Mouse (Mus musculus) intestine, postnatal 0 days (tissue): Measurements from ENCODE around the gene Gsg1l. TPM values are rescaled to one million over a fixed set of nuclear protein-coding genes. Genes with fewer than 3 reads are reported as not detected.

ENCODE experiments used
- ATAC-seq: fragments of 200-750 bp; cut with Nextera tagmentation; 2 replicates; pipeline ENCODE4 v1.8.0; 2017; ENCODE audit warnings: mild to moderate bottlenecking, moderate TSS enrichment, moderate library complexity
- H3K27ac ChIP-seq: fragments of 300-500 bp; sonication (generic); 2 replicates; pipeline ENCODE4 v1.5.1; 2014; ENCODE audit warnings: mild to moderate bottlenecking, low read depth, low read length, moderate library complexity
- H3K27me3 ChIP-seq: fragments of 300-500 bp; sonication (generic); replicated peaks from 2 replicates; pipeline ENCODE4 v1.6.1; 2014; ENCODE audit warnings: low read length, mixed read lengths; ENCODE audit not compliant: control insufficient read depth, insufficient read depth
- H3K36me3 ChIP-seq: fragments of 300-500 bp; sonication (generic); 2 replicates; pipeline ENCODE4 v1.6.1; 2014; ENCODE audit warnings: mild to moderate bottlenecking, moderate library complexity; ENCODE audit not compliant: control insufficient read depth, insufficient read depth
- H3K4me1 ChIP-seq: fragments of 300-500 bp; sonication (generic); replicated peaks from 2 replicates; pipeline ENCODE4 v1.6.1; 2014; ENCODE audit warnings: antibody characterized with exemption, low read length, mixed read lengths; ENCODE audit not compliant: control insufficient read depth, insufficient read depth
- H3K4me2 ChIP-seq: fragments of 300-500 bp; sonication (generic); replicated peaks from 2 replicates; pipeline ENCODE4 v1.6.1; 2014; ENCODE audit warnings: low read depth, mild to moderate bottlenecking, moderate library complexity
- H3K4me3 ChIP-seq: fragments of 300-500 bp; sonication (generic); 2 replicates; pipeline ENCODE4 v1.5.1; 2014; ENCODE audit warnings: low read depth, low read length
- H3K9ac ChIP-seq: fragments of 300-500 bp; sonication (generic); 2 replicates; pipeline ENCODE4 v1.6.1; 2014; ENCODE audit warnings: mild to moderate bottlenecking, low read depth, low read length
- H3K9me3 ChIP-seq: fragments of 300-500 bp; sonication (generic); 2 replicates; pipeline ENCODE4 v1.6.1; 2016; ENCODE audit warnings: mixed run types; ENCODE audit not compliant: control insufficient read depth
- CTCF ChIP-seq: sonication (generic); IDR thresholded peaks from 2 replicates; pipeline ENCODE4 v1.5.1; 2016; ENCODE audit warnings: low read depth, mild to moderate bottlenecking, control low read depth, antibody characterized with exemption, moderate library complexity
- WGBS: fragments of 180-500 bp; shearing (Covaris S2); extraction: QIAGEN DNeasy Blood & Tissue Kit; methylation state at CpG from one replicate; pipeline ENCODE4 v1.1.7; 2014; 5-methylcytosine and 5-hydroxymethylcytosine counted together
- polyA plus RNA-seq: library from polyadenylated mRNA; unstranded; fragments of >200 nt; fragmentation: Nextera tagmentation; extraction: Ambion mirVana; gene quantifications from 2 replicates; pipeline ENCODE4 v1.2.1, GENCODE M21; 2015

The Gsg1l gene
- polyA plus RNA-seq, 1 experiment from 2014 or later, result 0.52 TPM

DNA sequence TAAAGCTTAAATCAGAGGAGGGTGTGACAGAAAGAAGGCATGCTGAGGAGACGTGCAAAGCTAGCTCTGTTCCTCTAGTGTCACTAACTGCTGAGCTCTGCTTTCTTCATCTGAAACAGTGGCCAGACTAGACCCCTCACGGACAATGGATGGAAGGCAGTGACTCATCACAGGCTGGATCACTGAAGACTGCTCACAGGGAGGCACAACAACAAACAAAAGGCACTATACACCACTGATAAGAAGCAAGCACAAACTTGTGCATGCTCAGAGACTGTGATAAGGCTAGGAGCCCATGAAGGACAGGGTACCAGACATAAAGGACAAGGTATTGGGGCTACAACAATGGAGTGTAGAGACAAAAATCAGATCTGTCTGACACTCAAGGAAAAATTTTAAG, 29.0 kb upstream of the Gsg1l start:
- Histone ChIP-seq H3K36me3 (peaks cover 81% of the 10 kb centered on the region), H3K27ac (no peak overlapping the region), H3K4me2 (no peak overlapping the region), H3K9me3 (no peaks in the 10 kb centered on the region), H3K9ac (no peak overlapping the region), H3K4me3 (no peak overlapping the region), H3K27me3 (no peaks in the 10 kb centered on the region), H3K4me1 (no peaks in the 10 kb centered on the region)
- no peak for TF ChIP-seq CTCF
- no peak for ATAC-seq
- 76% methylated on average over 2 of the region's 2 CpGs for WGBS

- TF ChIP-seq CTCF, result no peak
- no peak for ATAC-seq
- Histone ChIP-seq H3K9me3 (no peaks in the 10 kb centered on the region), H3K27me3 (no peaks in the 10 kb centered on the region), H3K36me3 (peaks cover 86% of the 10 kb centered on the region), H3K27ac (no peak overlapping the region), H3K9ac (no peak overlapping the region), H3K4me1 (no peaks in the 10 kb centered on the region), H3K4me3 (no peak overlapping the region), H3K4me2 (no peak overlapping the region)
- 74% methylated on average over 3 of the region's 3 CpGs for WGBS
Measured at GRCm38 (mm10) chr7:126109898-126110297, 27.7 kb upstream of the Gsg1l start.

DNA sequence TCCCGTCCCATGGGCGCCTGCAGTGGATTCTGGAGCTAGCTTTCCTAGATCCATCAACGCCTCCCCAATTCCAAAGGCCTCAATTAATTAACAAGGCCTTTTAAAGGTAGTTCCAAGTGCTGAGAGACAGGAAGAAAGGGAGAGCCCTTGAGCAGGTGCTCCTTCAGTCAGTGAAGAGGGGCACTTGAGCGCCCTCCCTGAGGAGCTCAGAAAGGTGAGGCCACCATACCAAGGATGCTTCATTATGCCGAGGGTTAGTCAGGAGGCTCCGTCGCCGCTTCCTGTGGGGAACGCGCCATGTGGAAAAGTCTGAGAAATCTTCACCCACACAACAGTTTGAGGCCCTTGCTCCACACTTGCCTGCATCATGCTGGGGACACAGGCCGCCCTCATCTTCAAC, 18.2 kb upstream of the Gsg1l start:
- no peak overlapping the region for H3K4me3 ChIP-seq
- WGBS, result 93% methylated on average over 11 of the region's 11 CpGs
- no peak for ATAC-seq
- no peaks in the 10 kb centered on the region for H3K27me3 ChIP-seq
- H3K36me3 ChIP-seq, result peaks cover 51% of the 10 kb centered on the region
- no peaks in the 10 kb centered on the region for H3K9me3 ChIP-seq
- no peak overlapping the region for H3K4me2 ChIP-seq
- TF ChIP-seq CTCF, result no peak
- no peaks in the 10 kb centered on the region for H3K4me1 ChIP-seq
- H3K9ac ChIP-seq, result no peak overlapping the region
- H3K27ac ChIP-seq, result no peak overlapping the region

GRCm38 (mm10) chr7:126099835-126100234, 17.6 kb upstream of the Gsg1l start:
- 64% methylated on average over 2 of the region's 2 CpGs for WGBS
- no peak overlapping the region for H3K4me3 ChIP-seq
- no peak overlapping the region for H3K4me2 ChIP-seq
- no peak for ATAC-seq
- no peaks in the 10 kb centered on the region for H3K9me3 ChIP-seq
- H3K9ac ChIP-seq, result no peak overlapping the region
- H3K36me3 ChIP-seq, result peaks cover 45% of the 10 kb centered on the region
- TF ChIP-seq CTCF, result no peak
- H3K27me3 ChIP-seq, result no peaks in the 10 kb centered on the region
- H3K4me1 ChIP-seq, result no peaks in the 10 kb centered on the region
- H3K27ac ChIP-seq, result no peak overlapping the region

DNA sequence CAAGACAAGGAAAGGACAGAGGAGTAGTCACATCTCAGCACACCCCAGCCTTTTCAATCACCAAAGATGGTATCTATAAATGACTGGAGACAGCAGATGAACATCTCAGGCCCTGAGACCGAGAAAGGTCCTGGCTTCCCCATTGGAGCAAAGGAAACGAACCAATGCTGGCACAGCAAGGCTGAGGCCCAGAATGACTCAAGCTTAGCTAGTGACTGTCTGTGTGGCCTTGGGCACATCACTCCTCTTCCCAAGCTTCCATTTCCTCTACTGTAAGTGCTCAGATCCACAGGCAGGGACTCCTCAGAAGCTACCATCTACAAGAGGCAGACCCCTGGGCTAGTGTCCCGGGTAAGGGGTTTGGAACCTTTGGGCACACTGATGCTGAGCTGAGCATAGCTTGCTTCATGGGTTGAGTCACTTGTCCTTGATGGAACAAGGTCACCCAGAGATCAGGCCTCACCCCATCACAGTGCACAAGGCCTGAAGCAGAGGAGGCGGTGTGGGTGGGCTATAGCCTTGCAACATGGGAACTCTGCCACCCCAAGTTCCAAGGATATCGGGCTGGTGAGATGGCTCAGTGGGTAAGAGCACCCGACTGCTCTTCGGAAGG, 17.1 kb upstream of the Gsg1l start:
- no peak for TF ChIP-seq CTCF
- Histone ChIP-seq H3K9ac (no peak overlapping the region), H3K27ac (no peak overlapping the region), H3K36me3 (peaks cover 39% of the 10 kb centered on the region), H3K4me2 (no peak overlapping the region), H3K4me1 (no peaks in the 10 kb centered on the region), H3K27me3 (no peaks in the 10 kb centered on the region), H3K4me3 (no peak overlapping the region), H3K9me3 (no peaks in the 10 kb centered on the region)
- ATAC-seq, result no peak
- 96% methylated on average over 7 of the region's 7 CpGs for WGBS

GRCm38 (mm10) chr7:126097219-126097915, 15.2 kb upstream of the Gsg1l start:
- 62% methylated on average over 7 of the region's 9 CpGs for WGBS
- no peak overlapping the region for H3K27ac ChIP-seq
- peaks cover 22% of the 10 kb centered on the region for H3K36me3 ChIP-seq
- H3K9me3 ChIP-seq, result no peaks in the 10 kb centered on the region
- H3K27me3 ChIP-seq, result no peaks in the 10 kb centered on the region
- H3K4me3 ChIP-seq, result no peak overlapping the region
- ATAC-seq, result no peak; the same call in 1 of the 2 replicates
- no peak for TF ChIP-seq CTCF
- no peak overlapping the region for H3K4me2 ChIP-seq
- no peaks in the 10 kb centered on the region for H3K4me1 ChIP-seq
- no peak overlapping the region for H3K9ac ChIP-seq
